Comparison of ENCODE assay signal across 17 mouse cellular contexts in the genomic region with DNA sequence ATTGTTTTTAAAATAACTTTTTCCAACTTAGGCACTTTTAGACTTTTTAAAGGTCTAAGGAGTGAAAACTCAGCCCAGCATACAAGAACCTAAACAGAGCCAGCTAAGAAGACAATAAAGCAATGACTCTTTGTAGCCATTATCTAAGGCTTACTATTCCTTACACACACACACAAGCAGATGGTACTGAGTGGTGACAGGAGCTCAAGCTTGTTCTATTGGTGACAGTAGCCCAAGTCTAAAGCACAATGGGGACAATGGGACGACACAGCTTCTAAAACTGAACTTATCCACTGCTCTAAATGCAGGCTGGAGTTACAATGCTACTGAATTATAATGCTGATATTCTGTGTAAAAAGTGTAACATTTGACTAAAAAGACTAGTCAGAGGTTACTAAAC.
"Had no signal": no experiment of that assay in that cellular context is flagged by ENCODE, and none has a peak within 500 bp of the region (broad histone marks: within the 10 kb centered on the region; RNA-seq: fewer than 3 reads in every experiment).

No protein-coding gene starts in this region.

- H3K27me3 ChIP-seq: liver, embryonic 13.5 days; midbrain, embryonic 15.5 days; neural tube, embryonic 13.5 days had no signal

- H3K36me3 ChIP-seq: midbrain, embryonic 15.5 days had no signal

- H3K4me3 ChIP-seq: liver, embryonic 13.5 days; midbrain, embryonic 15.5 days; myocyte; neural tube, embryonic 13.5 days had no signal

- H3K9ac ChIP-seq: liver, embryonic 13.5 days; midbrain, embryonic 15.5 days; neural tube, embryonic 13.5 days had no signal

- H3K27ac ChIP-seq: kidney, postnatal 0 days; liver, embryonic 13.5 days; midbrain, embryonic 15.5 days; neural tube, embryonic 13.5 days; stomach, postnatal 0 days had no signal

- H3K4me1 ChIP-seq: midbrain, embryonic 15.5 days had no signal

- DNase-seq: kidney, adult 2 months; kidney, postnatal 25 days; liver, embryonic 13.5 days; lung, adult 2 months; lung, postnatal 14 days; lung, postnatal 4 days; right cerebral cortex, adult 18-20 months; right cerebral cortex, postnatal 14 days; right cerebral cortex, postnatal 4 days; thymus, adult 2 months; thymus, postnatal 14 days; thymus, postnatal 4 days had no signal
